ENCODE assay signal across 31 mouse cellular contexts in genomic region chr11:5451923-5452322, GRCm38 (mm10). TPM values are rescaled to one million over a fixed set of nuclear protein-coding genes. Genes with fewer than 3 reads are reported as not detected.
A peak's percentile ranks its signal among the peaks of the same experiment; 100 is the strongest.
DNase-seq lines count a peak whose midpoint lies in the region; ATAC-seq lines count a peak whose summit lies in the region.
"Had no signal": no experiment of that assay in that cellular context is flagged by ENCODE, and none has a peak within 500 bp of the region (broad histone marks: within the 10 kb centered on the region; RNA-seq: fewer than 3 reads in every experiment).

No protein-coding gene starts in this region.

- 40% methylated on average over 6 of the region's 6 CpGs for WGBS in liver, embryonic 15.5 days (ENCODE audit: insufficient replicate concordance)
- WGBS in intestine, embryonic 15.5 days: 17% methylated on average over 6 of the region's 6 CpGs

- no peak overlapping the region for H3K4me2 ChIP-seq in liver, embryonic 15.5 days
- H3K4me2 ChIP-seq in intestine, embryonic 15.5 days (replicated peaks): no peak overlapping the region
- H3K4me2 ChIP-seq: embryonic facial prominence, embryonic 15.5 days; forebrain, embryonic 15.5 days; heart, embryonic 11.5 days; hindbrain, embryonic 12.5 days; midbrain, embryonic 11.5 days; neural tube, embryonic 12.5 days had no signal

- H3K9me3 ChIP-seq in liver, embryonic 15.5 days (replicated peaks): no peaks in the 10 kb centered on the region
- H3K9me3 ChIP-seq in intestine, embryonic 15.5 days: no peaks in the 10 kb centered on the region
- H3K9me3 ChIP-seq: embryonic facial prominence, embryonic 10.5 days; embryonic facial prominence, embryonic 15.5 days; forebrain, embryonic 15.5 days; G1E; hindbrain, embryonic 12.5 days; neural tube, embryonic 12.5 days had no signal

- peaks cover 13% of the 10 kb centered on the region; the same call in 1 of the 2 replicates for H3K27me3 ChIP-seq in liver, embryonic 15.5 days
- H3K27me3 ChIP-seq in intestine, embryonic 15.5 days (replicated peaks): no peaks in the 10 kb centered on the region
- H3K27me3 ChIP-seq: embryonic facial prominence, embryonic 15.5 days; forebrain, embryonic 15.5 days; hindbrain, embryonic 12.5 days; neural tube, embryonic 12.5 days; Patski had no signal

- no peak overlapping the region for H3K27ac ChIP-seq in liver, embryonic 15.5 days (replicated peaks)
- H3K27ac ChIP-seq in intestine, embryonic 15.5 days: no peak overlapping the region
- H3K27ac ChIP-seq: embryonic facial prominence, embryonic 10.5 days; embryonic facial prominence, embryonic 15.5 days; forebrain, embryonic 15.5 days; gastrocnemius, adult 2 months; hindbrain, embryonic 12.5 days; hindbrain, postnatal 0 days; neural tube, embryonic 12.5 days had no signal

- DNase-seq in kidney, adult 18-20 months: peak; percentile 40
- DNase-seq in kidney, postnatal 10 days: no peak
- peak; percentile 46 to 53 for DNase-seq in kidney, adult 8-10 months
- peak; percentile 36 to 66 for DNase-seq in kidney, postnatal 25 days
- DNase-seq in Muller cell, postnatal 12 days (ENCODE audit: inconsistent ontology term): no peak
- DNase-seq: adrenal gland, postnatal 10 days; cerebellum, adult 8-10 months; gastrocnemius, adult 2 months; gastrocnemius, postnatal 36 days; heart, adult 18-20 months; heart, postnatal 36 days; left cerebral cortex, postnatal 4 days; lung, postnatal 36 days; right cerebral cortex, adult 18-20 months; spleen, adult 18-20 months; thymus, adult 2 months; thymus, postnatal 4 days had no signal

- 0 out of 2 replicates have a peak, but pooled peaks cover 4% of the 10 kb centered on the region for H3K4me1 ChIP-seq in liver, embryonic 15.5 days (replicated peaks)
- peaks cover 7% of the 10 kb centered on the region; the same call in 1 of the 2 replicates for H3K4me1 ChIP-seq in intestine, embryonic 15.5 days (replicated peaks)
- H3K4me1 ChIP-seq: embryonic facial prominence, embryonic 10.5 days; embryonic facial prominence, embryonic 15.5 days; forebrain, embryonic 15.5 days; hindbrain, embryonic 12.5 days; neural tube, embryonic 12.5 days had no signal

- H3K4me3 ChIP-seq in liver, embryonic 15.5 days (replicated peaks): no peak overlapping the region
- no peak overlapping the region for H3K4me3 ChIP-seq in intestine, embryonic 15.5 days (replicated peaks)
- H3K4me3 ChIP-seq: embryonic facial prominence, embryonic 10.5 days; embryonic facial prominence, embryonic 15.5 days; forebrain, embryonic 15.5 days; gastrocnemius, adult 2 months; hindbrain, embryonic 12.5 days; myocyte; neural tube, embryonic 12.5 days had no signal

- no peak overlapping the region for H3K9ac ChIP-seq in liver, embryonic 15.5 days
- H3K9ac ChIP-seq in intestine, embryonic 15.5 days: no peak overlapping the region
- H3K9ac ChIP-seq: embryonic facial prominence, embryonic 15.5 days; forebrain, embryonic 15.5 days; hindbrain, embryonic 12.5 days; neural tube, embryonic 12.5 days had no signal

- no peaks in the 10 kb centered on the region for H3K36me3 ChIP-seq in liver, embryonic 15.5 days (replicated peaks)
- no peaks in the 10 kb centered on the region for H3K36me3 ChIP-seq in intestine, embryonic 15.5 days
- H3K36me3 ChIP-seq: embryonic facial prominence, embryonic 10.5 days; embryonic facial prominence, embryonic 15.5 days; forebrain, embryonic 15.5 days; G1E; hindbrain, embryonic 12.5 days; neural tube, embryonic 12.5 days had no signal

- peak; percentile 40; the same call in 1 of the 2 replicates for ATAC-seq in liver, embryonic 15.5 days (ENCODE audit: insufficient read depth)
- no peak for ATAC-seq in intestine, embryonic 15.5 days
- ATAC-seq: forebrain, embryonic 15.5 days; hindbrain, postnatal 0 days; midbrain, embryonic 16.5 days; Patski had no signal

RNA-seq across cellular contexts. Expression of gene Znrf3, which starts 7.3 kb away (rescaled TPM):
- polyA plus RNA-seq in liver, embryonic 15.5 days (2015; fragmentation: Nextera tagmentation; extraction: Ambion mirVana): 2.8 and 3.0 TPM in 2 replicates
- 9.0 and 9.6 TPM in 2 replicates for polyA plus RNA-seq in intestine, embryonic 15.5 days (2015; fragmentation: Nextera tagmentation; extraction: Ambion mirVana)

Comparison
In these comparisons a context has a peak if more than half of its experiments do, and no peak if none do; other contexts are left out.
1. DNase-seq: peak in kidney, adult 18-20 months (single experiment), kidney, adult 8-10 months (2 of 2) and kidney, postnatal 25 days (2 of 2); none in kidney, postnatal 10 days (single experiment) and Muller cell, postnatal 12 days (single experiment).